Mouse (Mus musculus): Measurements from ENCODE around the gene Eef1g. TPM values are rescaled to one million over a fixed set of nuclear protein-coding genes. Genes with fewer than 3 reads are reported as not detected.
"Not testable (repeated sequence)": the region's sequence is repeated elsewhere in the genome, so short reads cannot be mapped to it uniquely, and the experiment has no call there.

Eef1g gene
- total RNA-seq, 2 experiments from 2014 or later, result 357 to 371 TPM

DNA sequence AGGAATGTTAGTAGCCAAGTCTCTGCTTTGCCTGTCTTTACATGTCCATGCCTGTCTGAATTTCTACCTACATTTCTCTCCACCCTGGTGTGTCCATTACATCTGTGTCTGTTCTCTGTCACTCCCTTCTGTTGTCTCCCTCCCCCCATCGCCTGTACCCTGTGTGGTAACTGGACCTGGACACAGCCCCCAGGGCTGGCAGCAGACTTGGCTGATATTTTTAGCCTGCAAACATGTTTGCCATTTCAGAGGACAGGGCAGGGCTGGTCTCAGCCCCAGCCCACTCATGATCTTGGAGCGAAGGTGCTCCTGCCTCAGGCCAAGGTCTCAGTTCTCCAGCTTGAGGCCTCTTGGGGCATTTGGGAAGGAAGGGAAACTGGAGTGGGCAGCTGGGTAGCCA, 21.0 kb downstream of the Eef1g start:
- peak; percentile 74 for DNase-seq

DNA sequence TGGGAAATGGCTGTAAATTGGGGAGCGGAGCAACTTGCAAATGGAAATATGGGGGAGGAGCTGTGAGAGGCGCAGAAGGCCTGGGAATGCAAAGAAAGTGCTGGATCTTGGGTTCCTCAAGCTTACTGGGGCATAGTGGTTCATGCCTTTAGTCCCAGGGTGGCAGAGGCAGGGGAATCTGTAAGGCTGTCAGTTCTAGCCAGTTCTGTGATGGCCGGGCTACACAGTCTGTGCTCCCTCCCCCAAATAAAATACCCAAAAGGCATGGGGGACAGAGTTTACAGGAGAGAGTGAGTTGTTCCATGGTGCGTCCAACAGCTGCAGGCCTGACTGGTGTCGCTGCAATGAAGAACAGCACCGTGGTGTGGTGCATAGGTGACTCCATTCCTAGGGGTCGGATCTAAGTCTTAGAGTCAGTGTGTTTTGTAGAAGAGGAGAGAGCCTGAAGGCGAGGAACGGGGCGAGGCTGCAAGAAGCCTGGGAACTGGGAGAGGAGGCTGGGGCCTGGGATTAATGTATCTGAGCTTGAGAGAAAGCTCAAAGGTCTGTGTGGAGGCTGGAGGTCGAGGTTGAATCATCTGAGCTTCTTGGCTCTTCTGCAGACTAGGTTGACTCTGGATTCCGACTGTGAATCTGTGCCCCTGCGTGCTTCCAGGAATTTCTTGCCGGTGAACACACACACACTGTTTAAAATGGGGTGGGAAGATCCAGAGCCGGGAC, 21.7 kb downstream of the Eef1g start:
- peak; percentile 12 for DNase-seq

DNA sequence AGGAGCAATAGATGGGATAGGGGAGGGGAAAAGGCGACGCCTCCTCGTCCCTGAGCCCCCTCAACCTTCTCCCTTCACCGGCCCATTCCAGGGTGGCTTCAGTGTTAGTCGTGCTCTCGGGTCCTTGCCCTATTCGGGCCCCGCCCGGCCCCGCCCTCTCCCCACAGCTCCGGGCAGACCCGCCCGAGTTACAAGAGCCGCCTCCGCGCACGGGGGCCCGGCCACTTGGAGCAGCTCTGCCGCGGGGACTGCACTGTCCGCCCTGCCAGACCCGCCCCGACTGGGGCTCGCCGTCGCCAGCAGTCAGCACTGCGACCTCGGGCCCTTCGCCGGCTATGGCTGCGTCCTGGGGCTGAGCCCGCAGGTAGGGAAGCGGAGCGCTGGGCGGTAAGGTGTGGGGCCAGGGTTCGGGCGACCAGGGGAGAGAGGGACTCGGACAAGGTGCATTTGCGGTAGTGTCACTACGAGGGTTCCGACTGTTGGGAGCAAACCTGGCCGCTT, 22.3 kb downstream of the Eef1g start, which contains the start of gene Ahnak:
Ahnak (plus strand) TSS at position 219 of the 501 bp plus-strand sequence.
- DNase-seq, result peak; percentile 89

DNA sequence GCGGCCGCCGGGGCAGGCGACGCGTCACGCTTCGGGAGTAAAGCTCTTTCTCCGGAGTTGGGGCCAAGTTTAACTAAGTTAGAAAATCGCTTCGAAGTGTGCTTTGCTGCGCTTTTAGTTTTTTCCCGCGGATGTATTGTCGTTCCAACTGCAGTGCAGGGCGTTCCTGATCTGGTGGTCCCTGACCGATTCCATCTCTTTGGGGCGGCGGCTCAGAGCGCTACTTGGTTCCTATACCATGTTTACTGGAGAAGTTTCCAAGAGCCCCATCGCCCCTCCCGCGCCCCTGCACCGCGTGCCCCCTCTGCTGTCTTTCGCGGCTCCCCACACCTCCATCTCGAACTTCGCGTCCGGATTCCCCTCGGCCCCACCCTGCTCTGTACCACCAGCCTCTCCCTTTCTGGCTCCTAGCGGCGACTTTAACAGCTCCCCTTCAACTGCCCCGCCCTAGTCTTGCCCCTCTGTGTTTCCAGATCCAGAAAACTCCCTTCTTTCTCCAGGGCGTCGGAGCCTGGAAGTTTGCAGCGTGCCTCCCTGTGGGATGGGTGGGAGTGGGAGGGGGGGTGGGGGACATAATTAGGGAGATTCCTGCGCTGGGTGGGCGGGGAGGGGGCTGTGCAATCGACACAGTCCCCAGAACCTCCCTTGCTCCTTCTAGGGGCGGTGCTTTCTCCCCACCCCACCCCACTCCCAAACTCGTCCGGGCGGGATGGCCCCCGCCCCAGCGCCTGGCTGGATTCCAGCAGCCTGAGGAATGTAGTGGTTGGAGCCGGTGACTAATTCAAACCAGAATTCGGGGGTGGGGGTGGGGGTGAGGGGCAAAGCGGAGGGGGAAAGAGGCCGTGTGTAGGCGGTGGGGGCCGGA, 23.0 kb downstream of the Eef1g start:
- DNase-seq, result peak; percentile 96

DNA sequence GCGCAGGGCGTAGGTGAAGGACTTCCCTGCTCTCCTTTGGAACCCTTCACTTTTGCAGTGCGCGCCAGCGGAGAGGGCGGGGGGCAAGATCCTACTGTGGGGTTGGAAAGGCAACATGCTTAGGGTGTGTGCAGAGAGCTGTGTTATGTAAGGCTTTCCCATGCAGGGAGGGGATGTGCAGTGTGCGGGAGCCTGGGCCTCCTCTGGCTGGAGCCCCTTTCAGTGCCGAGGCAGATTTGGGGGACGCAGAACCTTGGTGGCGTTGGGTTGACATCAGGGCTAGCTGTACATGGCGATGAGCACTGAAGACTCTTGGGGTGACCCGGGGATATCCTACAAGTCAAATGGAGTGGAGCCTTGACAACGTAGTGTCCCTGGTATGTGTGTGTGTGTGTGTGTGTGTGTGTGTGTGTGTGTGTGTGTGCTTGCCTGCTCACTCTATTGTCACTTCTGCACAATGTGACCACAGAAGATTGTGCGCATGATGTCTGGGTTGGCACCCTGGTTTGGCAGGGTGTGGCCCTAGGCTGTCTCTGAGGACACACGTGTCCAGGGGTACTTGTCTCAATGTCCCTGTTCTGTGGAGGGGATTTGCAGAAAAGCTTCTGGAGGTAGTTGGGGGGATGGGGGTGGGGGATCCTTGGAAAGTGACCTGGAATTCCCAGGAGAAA, 23.7 kb downstream of the Eef1g start:
- DNase-seq, result peak; percentile 38

DNA sequence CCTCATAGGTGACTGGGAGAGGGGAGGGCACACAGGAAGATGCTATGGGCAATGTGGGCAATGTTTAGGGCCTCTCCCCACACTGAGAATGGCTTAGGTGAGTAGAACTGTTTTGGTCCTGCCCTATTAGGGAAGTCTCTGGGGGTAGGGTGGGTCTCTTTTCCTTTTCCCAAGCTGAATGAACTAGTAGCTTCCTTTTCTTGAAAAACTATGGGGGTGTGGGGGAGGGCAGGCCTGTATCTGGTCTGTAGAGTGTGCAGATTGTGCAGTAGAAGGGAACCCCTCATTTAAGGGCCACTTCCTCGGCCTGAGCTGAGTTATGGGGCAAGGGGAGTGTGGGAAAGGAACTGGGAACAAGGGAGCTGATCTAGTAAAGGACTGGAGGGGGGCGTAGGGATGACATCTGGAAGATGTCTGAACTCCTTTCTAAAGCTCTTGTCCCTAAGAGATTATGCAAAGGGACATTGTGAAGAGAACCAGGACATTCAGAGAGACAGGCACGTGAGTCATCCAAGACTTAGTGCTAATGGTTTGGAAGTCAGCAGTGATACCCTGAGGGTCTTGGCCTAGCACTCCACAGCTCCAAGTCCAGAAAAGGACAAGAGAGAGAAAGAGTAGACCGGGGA, 24.5 kb downstream of the Eef1g start:
- peak; percentile 22 for DNase-seq

DNA sequence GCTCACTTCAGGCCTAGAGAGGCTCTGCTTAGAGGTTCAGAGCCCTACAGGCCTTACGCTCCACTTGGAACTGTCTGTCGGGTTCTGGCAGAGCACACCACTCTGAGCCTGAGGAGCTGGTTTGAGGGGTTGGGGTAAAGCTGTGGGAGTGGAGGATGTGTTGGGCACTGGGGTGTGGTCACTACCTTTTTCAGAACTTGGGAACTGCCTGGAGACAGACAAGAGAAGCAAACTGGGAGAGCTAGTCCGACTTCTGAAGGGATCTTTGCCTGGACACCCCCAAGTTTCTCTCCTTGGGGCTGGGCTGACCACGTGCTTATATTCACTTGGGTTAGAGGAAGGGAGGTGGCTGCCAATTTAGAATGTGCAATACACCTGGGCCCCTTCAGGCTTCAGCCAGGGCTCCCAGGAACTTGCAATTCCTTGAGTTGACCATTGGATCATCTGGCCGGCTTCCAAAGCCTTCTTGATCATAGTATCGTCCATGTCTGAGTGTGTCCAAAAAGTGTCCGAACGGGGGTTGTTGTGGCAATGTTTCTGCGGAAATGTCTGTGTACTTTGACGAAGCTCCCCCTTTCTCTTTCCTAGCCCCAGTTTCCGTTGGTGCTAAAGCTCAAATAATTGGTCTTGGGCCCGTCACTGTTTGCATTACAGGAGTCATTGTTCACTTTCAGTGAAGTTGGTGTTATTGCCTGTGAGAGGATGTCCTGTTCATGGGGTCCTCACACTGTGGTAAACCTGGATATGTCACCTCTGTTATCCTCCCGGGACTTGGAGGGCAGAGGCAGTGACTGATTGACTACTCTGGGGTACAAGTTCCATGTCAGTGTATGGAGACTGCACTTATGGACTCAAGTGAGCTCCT, 25.3 kb downstream of the Eef1g start:
- peak; percentile 62 for DNase-seq

DNA sequence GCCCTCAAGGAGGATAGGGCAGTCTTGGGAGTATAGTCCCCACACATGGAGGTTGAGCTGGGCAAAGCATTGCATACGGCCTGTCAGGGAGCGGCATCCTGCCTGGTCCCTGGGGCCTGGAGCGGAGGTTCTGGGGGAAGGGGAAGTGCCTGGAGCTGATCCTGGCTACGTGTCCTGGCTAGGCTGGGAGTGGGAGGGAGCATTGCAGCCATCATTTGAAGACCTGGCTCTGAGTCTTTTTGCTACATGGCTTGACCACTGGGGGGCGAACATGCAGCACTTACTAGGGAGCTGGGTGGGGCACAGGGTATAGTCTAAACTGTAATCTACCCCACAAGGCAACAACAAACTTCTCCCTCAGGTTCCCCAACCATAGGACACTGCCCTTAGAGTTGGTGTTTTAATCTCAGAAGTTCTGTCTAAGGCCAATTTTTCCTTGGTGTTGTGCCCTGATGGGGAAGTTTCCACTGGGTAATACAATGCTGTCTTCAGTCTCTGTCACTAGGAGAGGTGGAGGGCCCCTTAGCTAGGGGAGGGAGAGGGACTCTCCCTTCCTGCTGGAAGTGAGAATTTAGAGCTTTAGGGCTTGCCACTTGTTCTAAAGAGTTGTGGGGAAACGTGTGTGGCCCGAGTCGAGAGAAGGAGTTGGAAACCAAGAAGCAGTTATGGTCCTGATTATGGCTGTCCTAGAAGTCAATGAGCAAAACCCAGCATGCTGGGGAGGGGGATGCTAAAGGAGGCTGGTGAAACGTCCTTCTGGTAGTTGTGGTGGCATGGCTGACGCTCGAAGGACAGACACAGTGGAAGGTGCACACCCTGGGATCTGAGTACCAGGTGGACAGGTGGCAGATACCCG, 26.2 kb downstream of the Eef1g start:
- peak; percentile 95 for DNase-seq

DNA sequence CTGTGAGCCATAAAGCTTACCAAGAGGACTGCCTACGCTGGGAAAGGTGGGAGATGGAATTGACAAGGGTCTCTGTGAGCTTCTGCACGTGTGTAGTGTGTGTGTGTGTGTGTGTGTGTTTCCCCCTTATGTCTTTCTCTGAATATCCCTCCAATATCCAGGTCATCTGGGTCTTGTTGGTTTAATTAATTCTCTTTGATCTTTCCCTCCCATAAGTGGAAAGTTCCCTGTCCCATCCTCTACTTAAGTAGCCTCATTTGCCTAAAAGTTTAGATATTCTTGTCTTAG, 26.7 kb downstream of the Eef1g start:
- DNase-seq, result no peak

DNA sequence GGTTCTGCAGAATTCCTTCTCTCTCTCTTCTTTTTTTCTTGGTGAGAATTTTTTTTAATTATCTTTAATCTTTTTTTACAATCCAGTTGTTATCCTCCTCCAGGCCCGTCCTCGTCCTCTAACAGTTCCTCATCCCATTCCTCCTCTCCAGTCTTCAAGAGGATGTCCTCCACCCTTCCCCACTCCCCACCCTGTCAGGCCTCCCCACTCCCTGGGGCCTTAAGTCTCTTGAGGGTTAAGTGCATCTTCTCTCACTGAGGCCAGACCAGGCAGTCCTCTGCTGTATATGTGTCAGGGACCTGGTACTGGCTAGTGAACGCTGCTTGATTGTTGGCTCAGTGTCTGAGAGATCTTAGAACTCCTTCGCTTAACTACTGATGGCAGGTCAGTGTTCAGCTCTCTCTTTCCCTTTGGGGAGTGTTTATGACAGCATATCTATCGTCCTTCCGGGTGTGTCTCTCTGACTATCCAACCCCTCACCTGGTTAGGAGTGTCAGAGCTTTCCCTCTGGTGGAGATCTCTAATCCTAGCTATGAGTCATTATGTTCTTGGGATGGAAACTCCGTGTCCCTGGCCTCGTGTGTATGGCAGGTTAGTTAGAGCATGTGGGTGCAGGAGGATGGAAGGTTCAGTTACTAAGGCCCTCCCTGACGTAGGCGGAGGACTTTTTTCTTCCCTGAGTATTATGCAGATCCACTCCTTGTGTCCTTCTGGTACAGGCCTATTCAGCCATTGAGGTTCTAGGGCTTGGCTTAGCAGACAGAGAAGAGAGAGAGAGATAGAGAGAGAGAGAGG, 28.2 kb downstream of the Eef1g start:
- no peak for DNase-seq

DNA sequence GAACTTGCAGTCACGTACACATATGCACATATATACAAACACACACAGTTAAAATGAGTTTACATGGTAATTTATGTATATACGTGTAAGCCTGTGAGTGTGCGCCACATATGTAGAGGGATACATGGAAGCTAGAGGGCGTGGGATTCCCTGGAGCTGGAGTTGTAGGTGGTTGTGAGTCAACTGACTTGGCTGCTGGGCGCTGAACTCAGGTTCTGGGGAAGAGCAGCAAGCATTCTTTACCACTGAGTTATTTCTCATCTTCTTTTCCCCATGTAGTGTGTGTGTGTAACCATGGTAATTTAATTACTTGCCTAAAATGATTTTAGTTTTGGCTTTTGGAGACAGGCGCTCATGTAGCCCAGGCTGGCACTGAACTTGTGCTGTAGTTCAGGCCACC, 29.8 kb downstream of the Eef1g start:
- DNase-seq, result no peak

DNA sequence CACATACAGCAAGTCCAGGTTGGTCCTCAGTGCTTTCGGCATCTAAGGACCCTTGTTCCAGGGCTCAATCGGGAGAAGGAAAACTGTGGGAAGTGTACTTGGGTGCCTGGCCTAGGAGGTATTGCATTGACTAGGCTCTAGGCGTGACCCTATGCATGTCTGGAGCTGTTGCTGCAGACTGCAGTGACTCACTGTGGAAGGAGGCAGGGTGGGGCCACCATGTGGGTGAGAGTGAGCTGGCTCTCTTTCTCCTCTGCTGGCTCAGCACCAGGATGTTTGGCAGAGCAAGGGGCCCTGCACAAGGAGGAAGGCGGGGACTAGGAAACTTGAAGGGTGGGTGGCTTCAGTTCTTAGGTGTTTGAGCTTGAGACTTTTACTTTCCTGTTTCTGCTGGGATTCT, 30.7 kb downstream of the Eef1g start:
- peak; percentile 89 for DNase-seq

DNA sequence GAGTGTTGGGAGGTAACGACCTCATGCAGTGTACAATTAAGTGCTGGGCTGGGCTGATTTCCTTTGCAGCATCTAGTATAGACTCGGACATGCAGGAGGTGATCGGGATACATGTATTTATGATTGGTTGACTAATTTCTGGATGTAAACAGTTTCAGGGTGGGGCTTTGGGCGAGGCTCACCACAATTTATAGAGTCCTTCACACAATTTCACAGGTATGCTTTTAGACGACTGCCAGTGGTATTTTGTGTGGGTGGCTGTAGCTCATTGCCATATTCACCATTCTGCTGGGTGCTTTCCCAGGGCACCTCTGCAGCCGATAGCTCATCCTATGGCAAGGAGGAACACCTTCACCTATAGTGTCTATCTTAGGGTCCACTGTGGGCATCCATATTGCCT, 31.7 kb downstream of the Eef1g start:
- no peak for DNase-seq

DNA sequence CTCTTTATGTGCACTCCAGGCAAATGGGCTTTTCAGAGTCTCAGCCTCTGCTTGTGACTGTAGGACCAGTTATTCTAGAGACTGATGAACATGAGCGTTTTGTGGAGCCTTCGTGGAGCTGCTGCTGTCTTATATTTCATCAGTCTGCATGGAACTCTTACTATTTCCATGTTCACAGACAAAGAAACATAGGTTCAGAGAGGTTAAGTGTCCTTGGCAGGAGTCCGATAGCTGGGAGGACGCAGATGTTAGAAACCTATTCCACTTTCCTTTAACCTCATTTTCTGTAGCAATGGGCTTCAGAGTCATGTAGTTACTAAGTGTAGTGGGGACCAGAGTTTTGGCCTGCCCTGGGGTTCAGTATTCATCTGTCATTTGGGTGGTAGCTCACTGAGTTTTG, 32.4 kb downstream of the Eef1g start:
- DNase-seq, result no peak

DNA sequence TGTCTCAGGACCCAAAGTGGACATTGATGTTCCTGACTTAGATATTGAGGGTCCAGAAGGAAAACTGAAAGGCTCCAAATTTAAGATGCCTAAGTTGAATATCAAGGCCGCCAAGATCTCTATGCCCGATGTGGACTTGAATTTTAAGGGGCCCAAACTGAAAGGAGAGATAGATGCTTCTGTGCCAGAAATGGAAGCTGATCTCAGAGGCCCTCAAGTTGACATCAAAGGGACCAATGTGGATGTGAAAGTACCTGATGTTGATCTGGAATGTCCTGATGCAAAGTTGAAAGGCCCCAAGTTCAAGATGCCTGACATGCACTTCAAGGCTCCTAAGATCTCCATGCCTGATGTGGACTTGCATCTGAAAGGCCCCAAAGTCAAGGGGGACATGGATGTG, 40.1 kb downstream of the Eef1g start:
- DNase-seq, result not testable (repeated sequence)

DNA sequence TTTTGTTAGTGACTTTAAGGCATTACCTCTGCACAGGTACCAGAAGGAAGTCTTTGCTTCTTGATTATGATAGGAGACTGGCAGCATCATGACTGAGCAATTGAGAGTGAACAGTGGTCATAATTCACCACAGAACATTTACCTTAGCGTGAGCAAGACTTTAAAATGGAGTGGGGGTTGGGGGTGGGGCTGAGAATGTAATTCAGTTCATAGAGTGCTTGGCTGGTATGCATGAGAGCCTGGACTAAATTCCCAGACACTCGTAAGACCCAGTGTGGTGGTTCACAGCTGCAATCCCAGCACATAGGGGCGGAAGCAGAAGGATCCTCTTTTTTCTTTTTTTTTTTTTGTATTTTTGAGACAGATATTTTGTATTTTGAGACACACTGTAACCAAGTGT, 52.5 kb downstream of the Eef1g start:
- no peak for DNase-seq

DNA sequence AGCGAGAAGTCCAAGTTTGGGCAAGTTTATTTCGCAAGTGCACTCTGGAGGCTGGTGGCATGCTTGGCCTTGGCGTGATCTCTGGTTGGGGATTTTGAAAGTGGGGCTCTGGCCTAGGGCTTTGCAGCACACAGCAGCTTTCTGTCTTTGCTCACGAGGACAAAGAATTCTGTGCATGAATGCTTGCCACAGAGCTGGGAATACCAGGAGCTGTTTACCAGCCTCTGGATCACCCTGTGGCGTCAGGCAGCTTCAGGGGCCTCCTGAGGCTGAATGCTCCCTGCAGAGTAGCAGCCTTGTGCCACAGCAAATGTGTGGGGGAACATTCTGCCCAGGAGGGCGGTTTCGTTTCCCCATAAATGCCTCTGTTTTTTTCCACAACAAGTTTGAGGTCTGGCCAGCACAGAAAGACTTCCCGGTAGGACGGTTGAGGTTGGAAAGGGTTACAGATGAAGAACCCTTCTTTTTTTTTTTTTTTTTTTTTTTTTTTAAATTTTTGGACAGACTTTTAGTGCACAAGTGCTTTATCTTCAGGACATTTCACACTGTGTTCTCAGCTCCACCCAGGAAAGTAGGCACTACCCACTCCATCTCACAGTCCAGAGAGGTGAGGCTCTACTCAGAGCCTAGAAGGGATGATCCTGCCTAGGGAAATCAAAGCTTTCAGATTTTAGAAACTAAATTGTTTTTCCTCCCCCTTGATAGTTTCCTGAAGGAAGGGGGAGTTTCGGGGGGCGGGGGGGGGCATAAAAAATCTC, 56.4 kb downstream of the Eef1g start:
- peak; percentile 38 for DNase-seq

DNA sequence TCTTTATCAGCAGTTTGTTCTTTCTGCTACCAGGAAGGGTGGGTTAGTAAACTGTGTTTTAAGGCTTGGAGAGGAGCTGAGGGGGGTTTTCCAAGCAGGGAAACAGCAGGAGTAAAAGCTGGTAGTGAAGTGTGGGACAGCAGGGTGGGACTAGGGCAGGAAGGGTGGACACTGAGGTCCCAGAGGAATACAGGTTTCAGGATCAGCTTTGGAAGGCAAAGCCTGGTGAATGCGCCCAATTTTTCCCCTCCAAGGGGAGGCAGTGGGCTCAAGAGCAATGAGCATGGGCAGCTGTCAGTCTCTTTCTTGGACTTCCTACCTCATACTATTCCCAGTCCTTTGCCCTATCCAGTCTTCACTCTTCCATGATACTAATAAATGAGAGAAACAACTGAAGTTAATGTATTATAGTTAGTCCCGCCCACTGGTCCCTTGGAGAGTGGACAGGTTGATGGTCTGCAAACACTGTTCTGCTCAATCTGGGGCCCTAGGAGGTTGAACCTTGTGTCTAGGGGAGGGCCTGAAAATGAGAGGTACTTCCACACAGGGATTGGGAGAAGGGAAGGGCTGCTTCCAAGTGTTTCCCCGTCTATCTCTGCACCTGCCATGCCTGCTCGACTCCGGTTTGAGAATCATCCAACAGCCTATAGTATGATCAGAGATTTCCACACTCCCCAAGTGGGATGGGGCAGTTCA, 58.9 kb downstream of the Eef1g start:
- no peak for DNase-seq

DNA sequence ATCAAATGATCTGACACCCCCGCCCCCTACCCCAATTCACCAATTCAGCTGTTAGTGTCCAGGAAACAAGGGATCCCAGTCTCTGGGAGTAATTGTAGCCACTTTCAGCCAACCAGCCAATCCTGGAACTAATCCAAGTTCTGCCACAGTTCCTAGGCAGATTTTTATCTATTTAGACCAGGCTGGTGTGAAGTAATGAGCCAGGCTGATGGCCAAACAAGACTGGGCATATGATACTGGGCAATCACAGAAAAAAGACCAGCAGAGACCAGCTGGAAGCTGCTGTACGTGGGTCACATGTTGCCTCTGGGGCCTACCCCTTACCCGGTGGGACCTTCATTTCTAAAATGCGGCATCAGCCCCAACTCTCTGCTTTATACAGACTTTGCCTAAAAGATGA, 59.8 kb downstream of the Eef1g start:
- DNase-seq, result no peak

Measured in heart, postnatal 4 days (tissue).